Mouse (Mus musculus) E14TG2a.4 (cell line): ENCODE measurements around the gene Rnd3.

ENCODE experiments used
- CTCF ChIP-seq: conservative IDR thresholded peaks from 2 replicates; pipeline ENCODE4 v1.5.1; 2014; ENCODE audit warnings: low read length
- NANOG ChIP-seq: IDR thresholded peaks from 2 replicates; pipeline ENCODE4 v1.6.1; 2014; ENCODE audit warnings: borderline replicate concordance, low read length, mixed read lengths

GRCm38 (mm10) chr2:51146871-51147317, 2.0 kb downstream of the Rnd3 start:
- TF ChIP-seq CTCF (no peak), NANOG (no peak)
